Mouse (Mus musculus): ENCODE measurements at regions not wholly inside any gene's neighbourhood (a gene's known extent, or its start where the extent isn't known, plus 50 kb on each side); places are given as distances from the start of the nearest gene placed in this dataset.

DNA sequence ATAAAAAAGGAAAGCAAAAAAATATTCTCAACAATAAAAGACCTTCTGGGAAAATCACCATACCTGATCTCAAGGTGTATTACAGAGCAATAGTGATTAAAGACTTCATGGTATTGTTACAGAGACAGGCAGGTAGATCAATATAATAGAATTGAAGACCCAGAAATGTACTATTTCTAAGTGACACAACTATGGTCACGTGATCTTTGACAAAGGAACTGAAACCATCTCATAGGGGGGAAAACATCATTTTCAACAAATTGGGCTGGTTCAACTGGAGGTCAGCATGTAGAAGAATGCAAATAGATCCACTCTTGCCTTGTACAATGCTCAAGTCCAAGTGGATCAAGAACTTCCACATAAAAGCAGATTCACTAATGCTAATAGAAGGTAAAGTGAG is 1815.6 kb upstream of the Zeb2 start:
- TF ChIP-seq EP300 (IDR thresholded peaks at IDR 0.05; ENCODE audit: low read depth in 1 of 2, low read length in 2 of 2) (no peak), POLR2A (IDR thresholded peaks at IDR 0.05; ENCODE audit: control insufficient read depth in 1 of 2, insufficient read depth in 1 of 2, low read depth in 1 of 2, low read length in 2 of 2, poor library complexity in 1 of 2) (no peak), ZMIZ1 (IDR thresholded peaks at IDR 0.05; ENCODE audit: low read depth, low read length) (no peak)

Data from MEL (cell line).